Mouse (Mus musculus): ENCODE results near the gene Rnft1. TPM values are rescaled to one million over a fixed set of nuclear protein-coding genes. Genes with fewer than 3 reads are reported as not detected.
"Not testable (repeated sequence)": the region's sequence is repeated elsewhere in the genome, so short reads cannot be mapped to it uniquely, and the experiment has no call there.

Gene Rnft1
- polyA plus RNA-seq, 1 experiment from 2014 or later: 31.5 TPM

DNA sequence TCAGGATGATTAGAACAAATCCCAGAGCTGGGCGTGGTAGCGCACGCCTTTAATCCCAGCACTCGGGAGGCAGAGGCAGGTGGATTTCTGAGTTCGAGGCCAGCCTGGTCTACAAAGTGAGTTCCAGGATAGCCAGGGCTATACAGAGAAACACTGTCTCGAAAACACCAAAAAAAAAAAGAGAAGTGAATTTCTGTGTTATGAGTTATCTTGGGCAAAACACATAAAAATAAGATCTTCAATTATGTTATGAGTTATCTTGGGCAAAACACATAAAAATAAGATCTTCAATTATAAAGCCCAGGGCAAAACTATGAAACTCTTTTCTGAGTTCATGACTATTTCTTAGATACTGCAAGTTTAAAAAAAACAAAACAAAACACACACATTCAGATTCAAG lies 48.8 kb downstream of the Rnft1 start:
- 80% methylated on average over 6 of the region's 6 CpGs for WGBS
- not testable (repeated sequence) for H3K9ac ChIP-seq (ENCODE audit: low read depth, low read length); H3K27ac ChIP-seq (ENCODE audit: low read depth, low read length); H3K4me2 ChIP-seq; H3K4me1 ChIP-seq (replicated peaks; ENCODE audit: control insufficient read depth, insufficient read depth, low read length); DNase-seq (ENCODE audit: low spot score); H3K27me3 ChIP-seq (replicated peaks; ENCODE audit: control insufficient read depth, insufficient read depth, low read length); ATAC-seq (replicated peaks; ENCODE audit: low FRiP score); H3K9me3 ChIP-seq (ENCODE audit: control insufficient read depth, low read length); H3K36me3 ChIP-seq (ENCODE audit: control insufficient read depth, insufficient read depth, low read length); H3K4me3 ChIP-seq (ENCODE audit: low read depth, low read length)

DNA sequence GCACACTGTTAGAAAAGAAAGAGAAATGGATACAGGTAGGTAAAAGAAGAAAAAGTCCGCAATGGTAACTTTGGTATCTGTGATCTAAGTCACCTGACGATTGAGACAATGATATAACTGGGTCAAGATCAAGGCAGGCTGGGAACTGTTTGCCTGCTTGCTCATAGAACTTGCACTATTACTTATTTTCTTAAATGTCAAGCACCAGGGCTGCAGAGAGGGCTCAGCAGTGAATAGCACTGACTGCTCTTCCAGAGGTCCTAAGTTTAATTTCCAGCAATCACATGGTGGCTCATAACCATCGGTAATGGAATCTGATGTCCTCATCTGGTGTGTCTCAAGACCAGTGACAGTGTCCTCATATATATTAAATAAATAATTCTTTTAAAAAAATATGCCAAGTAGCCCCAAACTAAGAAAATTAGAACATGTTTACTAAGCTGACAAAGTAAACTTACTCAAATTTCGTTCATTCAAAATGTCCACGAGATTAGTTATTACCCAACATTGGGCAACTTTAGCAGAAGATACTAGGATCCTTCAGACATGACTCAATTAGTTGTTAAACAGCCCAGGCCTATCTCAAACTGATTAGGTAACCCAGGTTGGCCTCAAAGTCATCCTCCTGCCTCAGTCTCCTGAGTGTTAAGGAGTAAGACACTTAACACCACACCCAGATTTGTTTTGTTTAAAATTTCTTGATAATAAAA lies 49.9 kb downstream of the Rnft1 start:
- no peak overlapping the region for H3K27ac ChIP-seq (ENCODE audit: low read depth, low read length)
- no peak overlapping the region for H3K9ac ChIP-seq (ENCODE audit: low read depth, low read length)
- H3K36me3 ChIP-seq (ENCODE audit: control insufficient read depth, insufficient read depth, low read length): peaks cover 9% of the 10 kb centered on the region
- ATAC-seq (replicated peaks; ENCODE audit: low FRiP score) (no peak), DNase-seq (ENCODE audit: low spot score) (no peak)
- no peaks in the 10 kb centered on the region for H3K4me1 ChIP-seq (replicated peaks; ENCODE audit: control insufficient read depth, insufficient read depth, low read length)
- 90% methylated on average over 5 of the region's 5 CpGs for WGBS
- H3K4me3 ChIP-seq (ENCODE audit: low read depth, low read length): no peak overlapping the region
- H3K27me3 ChIP-seq (replicated peaks; ENCODE audit: control insufficient read depth, insufficient read depth, low read length): no peaks in the 10 kb centered on the region
- no peaks in the 10 kb centered on the region for H3K9me3 ChIP-seq (ENCODE audit: control insufficient read depth, low read length)
- no peak overlapping the region for H3K4me2 ChIP-seq

DNA sequence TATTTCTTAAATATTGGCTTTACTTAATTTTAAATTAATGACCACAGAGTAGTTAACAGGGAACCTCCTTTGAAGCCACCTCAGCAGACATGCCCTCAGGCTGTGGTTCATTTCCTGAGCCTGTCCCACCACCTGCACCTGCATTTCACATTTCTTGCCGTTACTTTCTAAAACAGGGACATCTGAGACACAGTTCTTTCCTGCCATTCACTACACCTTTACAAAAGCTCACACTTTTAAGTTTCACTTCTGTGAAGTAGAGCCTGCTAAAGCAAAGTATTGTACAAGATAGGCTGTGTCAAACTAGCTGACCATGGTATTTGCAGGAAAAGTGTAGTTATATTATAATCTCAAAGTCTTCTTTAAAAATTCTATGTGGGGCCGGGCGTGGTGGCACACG lies 54.3 kb downstream of the Rnft1 start:
- 89% methylated on average over 4 of the region's 4 CpGs for WGBS
- peaks cover 8% of the 10 kb centered on the region for H3K4me1 ChIP-seq (replicated peaks; ENCODE audit: control insufficient read depth, insufficient read depth, low read length)
- no peaks in the 10 kb centered on the region for H3K9me3 ChIP-seq (ENCODE audit: control insufficient read depth, low read length)
- H3K4me2 ChIP-seq: no peak overlapping the region
- no peak for DNase-seq (ENCODE audit: low spot score)
- no peaks in the 10 kb centered on the region for H3K27me3 ChIP-seq (replicated peaks; ENCODE audit: control insufficient read depth, insufficient read depth, low read length)
- no peak overlapping the region for H3K27ac ChIP-seq (ENCODE audit: low read depth, low read length)
- H3K4me3 ChIP-seq (ENCODE audit: low read depth, low read length): no peak overlapping the region
- H3K9ac ChIP-seq (ENCODE audit: low read depth, low read length): no peak overlapping the region
- no peak for ATAC-seq (replicated peaks; ENCODE audit: low FRiP score)
- H3K36me3 ChIP-seq (ENCODE audit: control insufficient read depth, insufficient read depth, low read length): peaks cover 3% of the 10 kb centered on the region; the same call in 1 of the 2 replicates

DNA sequence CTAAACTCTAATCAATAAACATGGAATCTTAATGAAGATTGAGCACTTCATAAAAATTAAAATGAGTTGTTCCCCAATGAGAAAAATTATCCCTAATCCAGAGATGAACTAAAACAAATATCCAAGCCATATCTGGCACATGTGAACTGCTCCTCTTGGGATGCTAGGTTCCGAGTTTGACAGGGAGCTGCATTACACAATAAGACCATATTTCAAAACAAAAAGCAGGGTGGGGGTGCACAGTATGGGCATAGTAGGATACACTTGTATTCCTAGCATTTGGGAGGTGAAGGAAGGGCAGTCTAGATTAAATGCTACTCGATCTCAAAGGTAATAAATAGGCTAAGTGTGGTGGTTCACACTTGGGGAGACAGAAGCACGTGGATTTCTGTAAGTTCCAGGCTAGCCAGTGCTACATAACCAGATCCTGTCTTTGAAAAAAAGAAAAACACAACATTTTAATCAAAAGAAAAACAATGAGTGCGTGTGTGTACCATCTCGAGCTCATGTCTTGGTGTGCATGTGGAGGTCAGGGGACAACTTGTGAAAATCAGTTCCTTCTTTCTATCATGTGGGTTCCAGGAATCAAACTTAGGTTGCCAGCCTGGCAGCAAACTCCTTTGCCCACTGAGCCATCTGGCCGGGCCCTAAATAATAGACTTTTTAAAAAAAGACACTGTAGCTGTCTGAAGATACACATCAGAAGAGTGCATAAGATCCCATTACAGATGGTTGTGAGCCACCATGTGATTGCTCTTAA lies 55.4 kb downstream of the Rnft1 start:
- Histone ChIP-seq H3K4me3 (ENCODE audit: low read depth, low read length) (no peak overlapping the region), H3K9ac (ENCODE audit: low read depth, low read length) (no peak overlapping the region), H3K9me3 (ENCODE audit: control insufficient read depth, low read length) (no peaks in the 10 kb centered on the region), H3K4me1 (replicated peaks; ENCODE audit: control insufficient read depth, insufficient read depth, low read length) (peaks cover 8% of the 10 kb centered on the region), H3K27ac (ENCODE audit: low read depth, low read length) (no peak overlapping the region), H3K4me2 (no peak overlapping the region), H3K36me3 (ENCODE audit: control insufficient read depth, insufficient read depth, low read length) (no peaks in the 10 kb centered on the region), H3K27me3 (replicated peaks; ENCODE audit: control insufficient read depth, insufficient read depth, low read length) (no peaks in the 10 kb centered on the region)
- DNase-seq (ENCODE audit: low spot score): no peak
- 87% methylated on average over 6 of the region's 6 CpGs for WGBS
- no peak for ATAC-seq (replicated peaks; ENCODE audit: low FRiP score)

DNA sequence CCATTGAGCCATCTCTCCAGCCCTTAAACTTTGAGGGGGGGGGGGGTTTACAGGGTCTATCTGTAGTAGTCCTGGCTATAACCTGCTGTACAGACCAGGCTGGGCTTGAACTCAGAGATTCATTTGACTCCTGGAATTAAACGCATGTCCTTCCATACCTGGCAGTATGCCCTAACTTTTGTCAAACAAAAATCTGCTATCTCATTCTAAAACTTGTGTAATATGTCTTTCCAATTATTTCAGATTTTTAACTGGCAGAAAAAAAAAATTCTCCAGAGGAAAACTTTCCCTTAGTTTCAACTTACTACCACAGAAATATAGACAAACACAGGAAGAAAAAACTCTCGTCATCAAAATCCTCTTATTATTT lies 56.0 kb downstream of the Rnft1 start:
- Histone ChIP-seq H3K4me1 (replicated peaks; ENCODE audit: control insufficient read depth, insufficient read depth, low read length) (peaks cover 8% of the 10 kb centered on the region), H3K27ac (ENCODE audit: low read depth, low read length) (no peak overlapping the region), H3K4me2 (no peak overlapping the region), H3K27me3 (replicated peaks; ENCODE audit: control insufficient read depth, insufficient read depth, low read length) (no peaks in the 10 kb centered on the region), H3K9ac (ENCODE audit: low read depth, low read length) (no peak overlapping the region), H3K9me3 (ENCODE audit: control insufficient read depth, low read length) (no peaks in the 10 kb centered on the region), H3K36me3 (ENCODE audit: control insufficient read depth, insufficient read depth, low read length) (no peaks in the 10 kb centered on the region), H3K4me3 (ENCODE audit: low read depth, low read length) (no peak overlapping the region)
- 92% methylated on average over 2 of the region's 2 CpGs for WGBS
- ATAC-seq (replicated peaks; ENCODE audit: low FRiP score) (no peak), DNase-seq (ENCODE audit: low spot score) (no peak)

DNA sequence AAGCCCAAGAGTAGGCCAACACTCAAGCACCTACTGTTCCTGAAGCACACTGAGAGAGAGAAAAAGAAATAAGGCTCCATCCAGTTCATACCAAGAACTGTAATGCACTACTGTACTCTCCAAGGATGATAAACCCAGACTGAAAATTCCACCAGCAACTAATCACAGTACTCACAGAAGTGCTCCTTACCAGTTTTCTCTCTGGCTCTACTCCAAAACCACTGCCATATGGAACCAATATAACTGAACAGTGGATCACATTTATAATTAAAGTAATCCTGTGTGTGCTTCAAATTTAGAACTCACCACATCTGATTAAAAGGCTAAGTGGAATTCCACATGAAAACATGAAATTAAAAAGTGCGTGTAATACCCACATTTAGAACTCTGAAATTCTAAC lies 58.4 kb downstream of the Rnft1 start:
- Histone ChIP-seq H3K27me3 (replicated peaks; ENCODE audit: control insufficient read depth, insufficient read depth, low read length) (no peaks in the 10 kb centered on the region), H3K27ac (ENCODE audit: low read depth, low read length) (no peak overlapping the region), H3K4me3 (ENCODE audit: low read depth, low read length) (no peak overlapping the region), H3K4me1 (replicated peaks; ENCODE audit: control insufficient read depth, insufficient read depth, low read length) (peaks cover 8% of the 10 kb centered on the region), H3K9me3 (ENCODE audit: control insufficient read depth, low read length) (no peaks in the 10 kb centered on the region), H3K4me2 (peak overlapping the region; percentile 62), H3K9ac (ENCODE audit: low read depth, low read length) (no peak overlapping the region), H3K36me3 (ENCODE audit: control insufficient read depth, insufficient read depth, low read length) (no peaks in the 10 kb centered on the region)
- 88% methylated on average over 1 of the region's 1 CpGs for WGBS
- ATAC-seq (replicated peaks; ENCODE audit: low FRiP score): no peak
- DNase-seq (ENCODE audit: low spot score): no peak

DNA sequence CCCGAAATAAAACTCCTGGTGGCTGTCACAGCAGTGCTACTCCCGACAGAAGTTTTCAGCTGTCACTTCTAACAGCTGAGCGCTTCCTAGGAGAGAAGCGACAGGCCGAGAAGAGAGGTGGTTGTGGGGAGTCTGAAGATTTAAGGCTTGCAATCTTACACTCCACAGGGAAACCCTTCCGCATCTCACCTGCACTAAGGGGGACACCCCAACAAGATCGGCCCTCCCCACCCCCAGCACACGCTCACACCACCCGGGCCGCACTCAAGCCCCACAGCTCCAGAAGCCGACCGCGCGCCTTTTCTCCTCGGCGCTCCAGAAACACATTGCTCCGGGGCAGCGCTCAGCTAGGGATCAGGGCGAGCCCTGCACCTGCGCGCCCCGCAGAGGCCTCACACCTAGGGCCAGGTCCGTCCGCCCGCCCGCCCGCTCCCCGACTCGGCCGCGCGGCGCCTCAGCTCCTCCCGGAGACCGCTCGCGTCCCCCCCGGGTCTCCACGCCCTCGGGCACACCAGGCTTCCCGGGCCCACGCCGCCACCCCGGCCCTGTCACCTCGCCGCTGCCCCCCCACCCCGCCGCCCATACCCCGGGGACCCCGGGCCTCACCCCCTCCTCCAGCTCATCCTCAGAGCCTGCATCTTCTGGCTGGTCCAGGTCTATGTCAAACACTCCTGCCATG lies 59.6 kb downstream of the Rnft1 start:
- DNase-seq (ENCODE audit: low spot score) (no peak), ATAC-seq (replicated peaks; ENCODE audit: low FRiP score) (peak; percentile 52)
- Histone ChIP-seq H3K4me3 (ENCODE audit: low read depth, low read length) (peak overlapping the region; percentile 81), H3K4me2 (peak overlapping the region; percentile 62), H3K9me3 (ENCODE audit: control insufficient read depth, low read length) (no peaks in the 10 kb centered on the region), H3K36me3 (ENCODE audit: control insufficient read depth, insufficient read depth, low read length) (no peaks in the 10 kb centered on the region; the same call in 1 of the 2 replicates), H3K27ac (ENCODE audit: low read depth, low read length) (peak overlapping the region; percentile 69), H3K4me1 (replicated peaks; ENCODE audit: control insufficient read depth, insufficient read depth, low read length) (peaks cover 8% of the 10 kb centered on the region), H3K27me3 (replicated peaks; ENCODE audit: control insufficient read depth, insufficient read depth, low read length) (no peaks in the 10 kb centered on the region), H3K9ac (ENCODE audit: low read depth, low read length) (peak overlapping the region; percentile 90)
- WGBS: 0% methylated on average over 50 of the region's 50 CpGs

DNA sequence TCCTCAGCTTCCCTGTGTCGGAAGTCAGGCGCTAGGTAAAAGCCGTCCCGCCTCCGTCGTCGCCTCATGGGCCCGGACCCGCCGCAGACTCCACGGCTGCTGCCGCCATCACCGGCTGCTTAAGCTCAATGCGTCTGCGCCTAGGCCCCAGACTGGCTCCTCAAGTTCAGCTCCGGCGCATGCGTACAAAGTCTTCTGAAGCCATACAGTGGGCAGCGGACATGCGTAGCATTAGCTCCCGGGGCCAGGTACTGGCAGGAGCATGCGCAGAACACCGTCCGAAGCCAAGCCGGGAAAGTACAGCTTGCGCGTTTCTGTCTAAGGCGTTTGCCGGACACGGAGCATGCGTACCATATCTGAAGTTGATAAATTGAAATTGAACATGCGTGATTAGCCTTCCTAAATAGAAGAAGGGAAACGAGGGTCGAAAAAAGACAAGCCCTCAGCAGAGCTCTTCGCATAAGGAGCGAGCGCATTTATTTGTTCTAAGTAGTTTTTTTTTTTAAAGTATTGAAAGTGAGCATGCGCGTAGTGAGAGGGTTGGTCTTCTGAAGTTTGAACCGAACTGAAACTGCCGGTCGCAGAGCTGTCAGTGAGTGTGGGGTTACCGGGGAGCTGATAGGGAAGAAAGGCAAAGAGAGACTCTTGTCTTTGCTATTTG lies 60.3 kb downstream of the Rnft1 start, which contains the start of the genes Rps6kb1 and Tubd1:
TSS of gene Rps6kb1 (minus strand) at position 167 of the 661 bp plus-strand sequence.
TSS of gene Tubd1 (plus strand) at position 353 of the 661 bp plus-strand sequence.
- H3K4me3 ChIP-seq (ENCODE audit: low read depth, low read length): peak within 1 kb of the TSS; percentile 81
- H3K4me2 ChIP-seq: peak within 1 kb of the TSS; percentile 70
- H3K9ac ChIP-seq (ENCODE audit: low read depth, low read length): peak within 1 kb of the TSS; percentile 90
- H3K27ac ChIP-seq (ENCODE audit: low read depth, low read length): peak within 1 kb of the TSS; percentile 69
- H3K4me1 ChIP-seq (replicated peaks; ENCODE audit: control insufficient read depth, insufficient read depth, low read length): peaks cover 8% of the 10 kb centered on the region
- ATAC-seq (replicated peaks; ENCODE audit: low FRiP score) (peak; percentile 98), DNase-seq (ENCODE audit: low spot score) (peak; percentile 95)
- H3K9me3 ChIP-seq (ENCODE audit: control insufficient read depth, low read length): no peaks in the 10 kb centered on the region
- no peaks in the 10 kb centered on the region for H3K27me3 ChIP-seq (replicated peaks; ENCODE audit: control insufficient read depth, insufficient read depth, low read length)
- under 1% methylated on average over 43 of the region's 43 CpGs for WGBS
- H3K36me3 ChIP-seq (ENCODE audit: control insufficient read depth, insufficient read depth, low read length): peaks cover 5% of the 10 kb centered on the region; the same call in 1 of the 2 replicates
